Mouse (Mus musculus): ENCODE results near the gene Gpkow.

Gene Gpkow

GRCm38 (mm10) chrX:7679405-7680056, 17.4 kb upstream of the Gpkow start:
- in situ Hi-C loops (cut with MboI; ENCODE audit: low pct_unique_long_range_greater_than_20kb in 1 of 2, low sequenced_read_pairs in 2 of 2, unreplicated experiment in 1 of 2): no loop called here

GRCm38 (mm10) chrX:7680057-7680412, 16.9 kb upstream of the Gpkow start:
- in situ Hi-C loops (cut with MboI; ENCODE audit: low pct_unique_long_range_greater_than_20kb in 1 of 2, low sequenced_read_pairs in 2 of 2, unreplicated experiment in 1 of 2): no loop called here

GRCm38 (mm10) chrX:7680864-7681263, 16.1 kb upstream of the Gpkow start, which contains the start of gene Magix:
Magix (minus strand) TSS chrX:7681251.
- in situ Hi-C loops (cut with MboI; ENCODE audit: low pct_unique_long_range_greater_than_20kb in 1 of 2, low sequenced_read_pairs in 2 of 2, unreplicated experiment in 1 of 2): no loop called here

GRCm38 (mm10) chrX:7688321-7688720, 8.6 kb upstream of the Gpkow start:
- in situ Hi-C loops (cut with MboI; ENCODE audit: low pct_unique_long_range_greater_than_20kb in 1 of 2, low sequenced_read_pairs in 2 of 2, unreplicated experiment in 1 of 2): no loop called here

DNA sequence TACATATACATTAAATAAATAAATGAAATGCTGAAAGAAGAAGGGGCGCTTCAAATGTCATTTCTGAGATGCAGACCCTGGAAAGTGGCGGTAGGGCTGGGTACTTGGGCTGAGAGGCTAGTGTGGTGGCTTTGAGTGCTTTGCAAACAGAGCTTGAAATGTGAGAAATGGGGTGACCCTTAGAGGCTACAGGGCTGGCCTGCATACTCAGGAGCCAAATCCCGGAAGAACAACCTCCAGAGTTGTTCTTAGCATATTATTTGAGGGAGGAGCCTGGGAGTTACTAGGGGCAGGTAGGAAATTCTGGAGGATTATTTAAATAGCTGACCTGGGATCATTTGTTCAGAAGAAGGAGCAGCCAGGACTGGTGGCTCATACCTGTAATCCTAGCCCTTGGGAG, 6.4 kb upstream of the Gpkow start:
- in situ Hi-C loops (cut with MboI; ENCODE audit: low pct_unique_long_range_greater_than_20kb in 1 of 2, low sequenced_read_pairs in 2 of 2, unreplicated experiment in 1 of 2): loop anchor here in 1 of 2 experiments (10.0 kb wide), 1 partner anchor 216 kb away; no protein-coding TSS in a partner anchor

GRCm38 (mm10) chrX:7692862-7693261, 4.1 kb upstream of the Gpkow start:
- in situ Hi-C loops (cut with MboI; ENCODE audit: low pct_unique_long_range_greater_than_20kb in 1 of 2, low sequenced_read_pairs in 2 of 2, unreplicated experiment in 1 of 2): loop anchor here in 1 of 2 experiments (10.0 kb wide), 1 partner anchor 218 kb away; no protein-coding TSS in a partner anchor

DNA sequence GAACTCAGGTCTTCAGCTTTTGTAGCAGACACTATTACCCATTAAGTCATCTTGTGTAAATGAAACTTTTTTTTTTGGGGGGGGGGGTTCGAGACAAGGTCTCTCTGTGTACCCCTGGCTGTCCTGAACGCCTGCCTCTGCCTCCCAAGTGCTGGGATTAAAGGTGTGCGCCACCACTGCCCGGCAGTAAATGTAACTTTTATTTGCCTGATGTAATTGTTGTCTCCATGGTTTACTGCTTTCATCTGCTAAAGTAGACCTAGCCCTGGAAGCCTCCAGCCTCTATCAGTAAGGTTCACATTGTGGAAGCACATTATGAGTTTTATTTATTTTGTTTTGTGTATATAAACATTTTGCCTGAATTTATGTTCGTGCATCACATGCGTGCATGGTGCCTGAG, 411 bp upstream of the Gpkow start:
- in situ Hi-C loops (cut with MboI; ENCODE audit: low pct_unique_long_range_greater_than_20kb in 1 of 2, low sequenced_read_pairs in 2 of 2, unreplicated experiment in 1 of 2): loop anchor here in 1 of 2 experiments (10.0 kb wide), 1 partner anchor 222 kb away; no protein-coding TSS in a partner anchor

GRCm38 (mm10) chrX:7713764-7714134, 16.8 kb downstream of the Gpkow start:
- in situ Hi-C loops (cut with MboI; ENCODE audit: low pct_unique_long_range_greater_than_20kb in 1 of 2, low sequenced_read_pairs in 2 of 2, unreplicated experiment in 1 of 2): loop anchor here in 1 of 2 experiments (25.0 kb wide), 1 partner anchor 251 kb away; no protein-coding TSS in a partner anchor

GRCm38 (mm10) chrX:7714135-7714899, 17.4 kb downstream of the Gpkow start, which contains the start of gene Wdr45:
Wdr45 (plus strand) TSS chrX:7714333.
- in situ Hi-C loops (cut with MboI; ENCODE audit: low pct_unique_long_range_greater_than_20kb in 1 of 2, low sequenced_read_pairs in 2 of 2, unreplicated experiment in 1 of 2): loop anchor here in 1 of 2 experiments (25.0 kb wide), 1 partner anchor 252 kb away; no protein-coding TSS in a partner anchor

GRCm38 (mm10) chrX:7716058-7716457, 19.1 kb downstream of the Gpkow start:
- in situ Hi-C loops (cut with MboI; ENCODE audit: low pct_unique_long_range_greater_than_20kb in 1 of 2, low sequenced_read_pairs in 2 of 2, unreplicated experiment in 1 of 2): loop anchor here in 1 of 2 experiments (25.0 kb wide), 1 partner anchor 254 kb away; no protein-coding TSS in a partner anchor

DNA sequence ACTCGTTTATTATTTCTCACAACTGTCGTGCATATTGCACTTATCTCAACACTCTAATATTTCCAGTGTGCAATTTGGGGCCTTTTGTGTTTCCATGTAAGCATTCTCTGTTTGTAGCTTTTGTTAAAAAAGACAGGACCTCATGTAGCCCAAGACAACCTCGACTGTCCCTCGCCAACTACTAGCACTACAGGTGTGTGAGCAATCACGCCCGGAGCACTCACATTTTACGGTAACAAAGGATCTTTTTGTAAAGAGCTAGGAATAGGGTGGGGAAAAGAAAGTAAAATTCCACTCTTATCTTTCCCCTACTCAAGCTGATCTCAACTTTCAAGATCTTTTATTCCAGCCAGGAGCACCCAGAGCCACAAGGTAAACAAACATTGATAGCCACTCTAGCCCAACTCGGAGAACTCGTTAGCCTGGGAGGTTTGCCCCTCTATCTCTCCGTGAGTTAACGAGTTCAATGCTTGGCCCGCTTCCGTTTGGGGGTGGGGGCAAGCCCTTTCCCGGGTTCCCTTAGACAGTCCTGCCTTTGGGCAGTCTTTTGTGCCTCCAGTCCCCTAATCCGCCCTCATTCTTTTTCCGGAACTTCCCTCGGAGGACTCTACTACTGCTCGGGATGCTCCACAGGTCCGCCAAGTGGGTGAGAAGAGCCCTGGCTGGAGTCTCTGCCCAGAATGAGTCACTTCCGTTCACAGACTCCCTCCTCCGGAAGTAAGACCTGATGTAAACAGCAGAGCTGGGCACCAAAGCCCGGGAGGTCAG, 24.8 kb downstream of the Gpkow start, which contains the start of gene Gm45208:
Gm45208 (plus strand) TSS at position 732 of the 768 bp plus-strand sequence.
- in situ Hi-C loops (cut with MboI; ENCODE audit: low pct_unique_long_range_greater_than_20kb in 1 of 2, low sequenced_read_pairs in 2 of 2, unreplicated experiment in 1 of 2): loop anchor here in 1 of 2 experiments (25.0 kb wide), 1 partner anchor 259 kb away; no protein-coding TSS in a partner anchor

DNA sequence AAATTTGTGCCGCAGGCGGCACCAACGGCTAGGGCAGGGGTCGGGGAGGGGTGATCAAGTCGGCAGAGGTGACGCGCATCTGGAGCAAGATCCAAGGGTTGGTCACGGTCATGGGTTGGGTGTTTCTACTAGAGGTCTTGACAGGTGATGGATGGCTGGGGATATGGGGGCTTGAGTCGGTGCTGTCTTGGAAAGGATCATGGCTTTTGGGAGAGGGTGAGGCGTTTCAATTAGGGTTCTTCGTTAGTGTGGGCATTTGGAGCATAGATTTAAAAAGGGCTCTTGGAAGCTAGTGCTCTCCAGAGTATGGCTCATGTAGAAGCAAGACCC, 25.3 kb downstream of the Gpkow start:
- in situ Hi-C loops (cut with MboI; ENCODE audit: low pct_unique_long_range_greater_than_20kb in 1 of 2, low sequenced_read_pairs in 2 of 2, unreplicated experiment in 1 of 2): loop anchor here in 1 of 2 experiments (25.0 kb wide), 1 partner anchor 260 kb away; no protein-coding TSS in a partner anchor

DNA sequence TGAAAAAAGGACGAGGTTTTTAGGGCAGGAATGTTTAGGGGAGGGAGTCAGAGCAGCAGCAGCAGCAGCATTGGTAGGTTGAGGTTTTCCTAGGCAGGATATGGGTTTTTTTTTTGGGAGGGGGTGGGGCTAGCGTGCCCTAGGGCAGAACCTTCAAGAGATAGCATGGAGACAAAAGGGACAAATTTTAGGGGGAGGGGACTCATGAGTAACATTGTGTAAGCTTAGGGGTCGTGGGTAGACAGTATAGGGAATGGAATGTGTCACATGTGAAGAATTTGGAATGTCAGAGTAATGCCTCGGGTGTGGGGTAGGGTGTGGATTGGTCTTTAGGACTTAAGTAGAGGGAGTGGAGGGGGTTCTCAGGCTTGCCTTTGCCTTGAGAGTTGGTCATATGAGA, 25.8 kb downstream of the Gpkow start:
- in situ Hi-C loops (cut with MboI; ENCODE audit: low pct_unique_long_range_greater_than_20kb in 1 of 2, low sequenced_read_pairs in 2 of 2, unreplicated experiment in 1 of 2): loop anchor here in 1 of 2 experiments (25.0 kb wide), 1 partner anchor 260 kb away; no protein-coding TSS in a partner anchor

DNA sequence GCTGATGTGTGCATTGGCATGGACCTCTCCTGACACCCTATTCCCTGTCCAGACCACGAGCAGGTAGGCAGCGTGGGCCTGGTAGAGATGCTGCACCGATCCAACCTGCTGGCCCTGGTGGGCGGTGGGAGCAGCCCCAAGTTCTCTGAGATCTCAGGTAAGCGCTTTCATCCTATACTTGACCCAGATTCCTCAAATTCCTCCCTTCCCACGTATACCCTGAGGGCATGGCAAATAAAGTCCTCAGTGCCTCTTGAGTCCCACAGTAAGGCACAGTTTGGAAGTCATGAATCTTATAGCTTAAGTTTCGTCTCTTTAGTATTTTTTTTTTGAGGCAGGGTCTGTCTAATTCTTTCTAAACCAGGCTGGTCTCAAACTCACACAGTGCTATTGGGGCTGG, 27.2 kb downstream of the Gpkow start:
- in situ Hi-C loops (cut with MboI; ENCODE audit: low pct_unique_long_range_greater_than_20kb in 1 of 2, low sequenced_read_pairs in 2 of 2, unreplicated experiment in 1 of 2): loop anchor here in 1 of 2 experiments (25.0 kb wide), 1 partner anchor 262 kb away; no protein-coding TSS in a partner anchor

DNA sequence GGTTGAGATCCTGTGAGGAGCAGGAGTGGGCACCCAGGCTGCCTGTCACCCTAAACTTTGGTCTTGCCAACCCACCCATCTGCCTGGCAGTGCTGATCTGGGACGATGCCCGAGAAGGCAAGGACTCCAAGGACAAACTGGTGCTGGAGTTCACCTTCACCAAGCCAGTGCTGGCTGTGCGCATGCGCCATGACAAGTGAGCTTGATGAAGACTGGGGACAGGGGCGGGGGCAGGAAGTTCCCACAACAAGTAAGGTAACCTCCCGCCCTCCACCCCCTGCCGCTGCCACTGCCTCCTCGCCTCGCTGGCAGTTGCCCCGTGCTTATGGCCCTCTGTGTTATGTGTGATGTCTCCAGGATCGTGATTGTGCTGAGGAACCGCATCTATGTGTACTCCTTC, 28.9 kb downstream of the Gpkow start:
- in situ Hi-C loops (cut with MboI; ENCODE audit: low pct_unique_long_range_greater_than_20kb in 1 of 2, low sequenced_read_pairs in 2 of 2, unreplicated experiment in 1 of 2): no loop called here

- in situ Hi-C loops (cut with MboI; ENCODE audit: low pct_unique_long_range_greater_than_20kb in 1 of 2, low sequenced_read_pairs in 2 of 2, unreplicated experiment in 1 of 2): no loop called here
Measured at GRCm38 (mm10) chrX:7727176-7727575, 30.2 kb downstream of the Gpkow start.

GRCm38 (mm10) chrX:7728215-7728921, 31.4 kb downstream of the Gpkow start, which contains the start of gene Praf2:
Praf2 (plus strand) TSS chrX:7728439.
- in situ Hi-C loops (cut with MboI; ENCODE audit: low pct_unique_long_range_greater_than_20kb in 1 of 2, low sequenced_read_pairs in 2 of 2, unreplicated experiment in 1 of 2): no loop called here

DNA sequence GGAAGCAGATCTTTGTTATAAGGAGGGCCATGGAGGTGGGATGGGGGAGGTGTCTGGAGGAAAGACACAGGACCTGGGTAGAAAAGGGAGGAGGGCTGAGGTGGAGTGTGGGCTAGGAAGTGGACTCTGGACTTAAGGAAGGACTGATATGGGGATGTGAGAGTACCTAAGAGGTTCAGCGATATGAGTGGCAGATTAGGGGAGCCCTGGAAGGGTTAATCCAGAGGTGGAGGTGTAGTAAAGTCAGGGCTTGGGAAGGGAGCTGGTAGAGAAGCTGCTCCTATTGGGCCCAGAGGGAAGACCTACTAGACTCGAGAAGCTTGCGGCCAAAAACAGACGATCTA, 32.0 kb downstream of the Gpkow start:
- in situ Hi-C loops (cut with MboI; ENCODE audit: low pct_unique_long_range_greater_than_20kb in 1 of 2, low sequenced_read_pairs in 2 of 2, unreplicated experiment in 1 of 2): no loop called here

Data from mouse embryonic stem cell (cell line).